Mouse (Mus musculus) CH12.LX (cell line): ENCODE data around the gene Smim13. TPM values are rescaled to one million over a fixed set of nuclear protein-coding genes. Genes with fewer than 3 reads are reported as not detected.

Source experiments
- DNase-seq: peaks from one replicate; pipeline ENCODE4 v3.0.0-alpha.2; 2013; ENCODE audit errors: extremely low read depth
- H3K27ac ChIP-seq: 2 replicates; pipeline ENCODE4 v1.5.1; 2012; ENCODE audit warnings: low read depth, mild to moderate bottlenecking, control low read depth, moderate library complexity; ENCODE audit not compliant: insufficient read depth
- H3K27me3 ChIP-seq: replicated peaks from 2 replicates; pipeline ENCODE3; 2012; ENCODE audit warnings: inconsistent platforms
- H3K36me3 ChIP-seq, 2 experiments: replicated peaks in 1 of 2; 2 replicates each; pipeline versions ENCODE3 to v1.6.1; 2012; ENCODE audit warnings: inconsistent platforms in 1 of 2, low read length in 1 of 2, mild to moderate bottlenecking in 1 of 2, mixed read lengths in 1 of 2, moderate library complexity in 1 of 2; ENCODE audit not compliant: control insufficient read depth in 1 of 2, insufficient read depth in 1 of 2
- H3K4me1 ChIP-seq, 2 experiments: 2 replicates each; pipeline ENCODE4 v1.6.1; 2012; ENCODE audit warnings: inconsistent platforms in 1 of 2, moderate library complexity in 1 of 2; ENCODE audit not compliant: insufficient read depth in 2 of 2, control insufficient read depth in 1 of 2
- H3K4me2 ChIP-seq: 2 replicates; pipeline ENCODE4 v1.6.1; 2012; ENCODE audit warnings: low read depth, mild to moderate bottlenecking, control low read depth; ENCODE audit not compliant: poor library complexity, insufficient read depth, severe bottlenecking
- H3K4me3 ChIP-seq, 3 experiments: fragments of 150-350 bp in 1 of 3; sonication (generic) in 1 of 3; replicated peaks in 1 of 3; 2 replicates each; pipeline versions ENCODE3 to v1.5.1; 2011 to 2012; ENCODE audit warnings: low read depth in 2 of 3, low read length in 2 of 3, mild to moderate bottlenecking in 2 of 3, moderate library complexity in 2 of 3, control low read depth in 1 of 3, improper control_type of control experiment in 1 of 3, inconsistent platforms in 1 of 3, mixed read lengths in 1 of 3; ENCODE audit not compliant: poor library complexity in 1 of 3
- H3K79me2 ChIP-seq: replicated peaks from 2 replicates; pipeline ENCODE4 v1.6.1; 2012; ENCODE audit warnings: mild to moderate bottlenecking, moderate library complexity; ENCODE audit not compliant: control insufficient read depth, poor library complexity, insufficient read depth, severe bottlenecking; ENCODE audit errors: extremely low read depth
- H3K9ac ChIP-seq: 2 replicates; pipeline ENCODE4 v1.6.1; 2012; ENCODE audit warnings: low read depth, mild to moderate bottlenecking, control low read depth, moderate library complexity; ENCODE audit not compliant: insufficient read depth
- H3K9me3 ChIP-seq: replicated peaks from 2 replicates; pipeline ENCODE3; 2012; ENCODE audit warnings: low read length, inconsistent platforms, mixed read lengths
- BHLHE40 ChIP-seq: IDR thresholded peaks from 2 replicates; pipeline ENCODE4 v1.6.1; 2011; ENCODE audit warnings: mild to moderate bottlenecking, low read depth, low read length, improper control_type of control experiment
- CHD1 ChIP-seq: IDR thresholded peaks from 2 replicates; pipeline ENCODE4 v1.6.1; 2012; ENCODE audit warnings: low read depth, low read length, improper control_type of control experiment, inconsistent platforms
- CTCF ChIP-seq, 2 experiments: IDR thresholded peaks in 1 of 2; conservative IDR thresholded peaks in 1 of 2; 2 replicates each; pipeline ENCODE4 v1.5.1; 2011 to 2012; ENCODE audit warnings: low read depth in 2 of 2, low read length in 2 of 2, improper control_type of control experiment in 1 of 2, inconsistent platforms in 1 of 2, mild to moderate bottlenecking in 1 of 2, moderate library complexity in 1 of 2
- E2F4 ChIP-seq: IDR thresholded peaks from 2 replicates; pipeline ENCODE4 v1.6.1; 2011; ENCODE audit warnings: low read depth, low read length, improper control_type of control experiment; ENCODE audit not compliant: insufficient replicate concordance
- EP300 ChIP-seq: IDR thresholded peaks from 2 replicates; pipeline ENCODE4 v1.6.1; 2011; ENCODE audit warnings: low read length, improper control_type of control experiment
- ETS1 ChIP-seq: conservative IDR thresholded peaks from 2 replicates; pipeline ENCODE4 v1.6.1; 2012; ENCODE audit warnings: low read depth, mild to moderate bottlenecking, inconsistent platforms, low read length, improper control_type of control experiment, moderate library complexity
- GABPA ChIP-seq: IDR thresholded peaks from 2 replicates; pipeline ENCODE4 v1.6.1; 2012; ENCODE audit warnings: low read depth, low read length, improper control_type of control experiment, inconsistent platforms; ENCODE audit not compliant: insufficient replicate concordance
- JUND ChIP-seq: conservative IDR thresholded peaks from 2 replicates; pipeline ENCODE4 v1.6.1; 2011; ENCODE audit warnings: low read depth, low read length, improper control_type of control experiment
- KAT2A ChIP-seq: IDR thresholded peaks from 2 replicates; pipeline ENCODE4 v1.6.1; 2012; ENCODE audit warnings: low read length, improper control_type of control experiment, inconsistent platforms; ENCODE audit not compliant: insufficient replicate concordance
- MAFK ChIP-seq: IDR thresholded peaks from 2 replicates; pipeline ENCODE4 v1.6.1; 2011; ENCODE audit warnings: low read length, improper control_type of control experiment; ENCODE audit not compliant: insufficient replicate concordance
- MAX ChIP-seq: IDR thresholded peaks from 2 replicates; pipeline ENCODE4 v1.6.1; 2011; ENCODE audit warnings: low read length, improper control_type of control experiment
- MAZ ChIP-seq: IDR thresholded peaks from 2 replicates; pipeline ENCODE4 v1.6.1; 2012; ENCODE audit warnings: low read depth, mild to moderate bottlenecking, inconsistent platforms, low read length, improper control_type of control experiment, moderate library complexity
- NELFE ChIP-seq: IDR thresholded peaks from 2 replicates; pipeline ENCODE4 v1.6.1; 2011; ENCODE audit warnings: low read depth, low read length, improper control_type of control experiment
- POLR2A ChIP-seq: IDR thresholded peaks from 2 replicates; pipeline ENCODE4 v1.6.1; 2011; ENCODE audit warnings: low read depth, mild to moderate bottlenecking, improper control_type of control experiment, low read length
- POLR2AphosphoS2 ChIP-seq: IDR thresholded peaks from 2 replicates; pipeline ENCODE4 v1.6.1; 2011; ENCODE audit warnings: low read depth, low read length, improper control_type of control experiment
- RAD21 ChIP-seq: IDR thresholded peaks from 2 replicates; pipeline ENCODE4 v1.6.1; 2011; ENCODE audit warnings: low read depth, mild to moderate bottlenecking, low read length, improper control_type of control experiment, moderate library complexity
- TBP ChIP-seq: conservative IDR thresholded peaks from 2 replicates; pipeline ENCODE4 v1.6.1; 2011; ENCODE audit warnings: low read depth, low read length, improper control_type of control experiment
- ZNF384 ChIP-seq: IDR thresholded peaks from 2 replicates; pipeline ENCODE4 v1.6.1; 2012; ENCODE audit warnings: low read depth, low read length, improper control_type of control experiment, inconsistent platforms
- dilution Hi-C: fragments of 300-500 bp; cut with MboI; formaldehyde crosslinking; loops from 2 replicates; pipeline ENCODE4 v1.14.3; 2020; ENCODE audit warnings: low sequenced_read_pairs; ENCODE audit not compliant: extremely low pct_unique_long_range_greater_than_20kb, extremely low pct_ligation_motif_present
- in situ Hi-C: fragments of 300-500 bp; cut with MboI; formaldehyde crosslinking; loops from 3 replicates; pipeline ENCODE4 v1.14.3; 2019; ENCODE audit warnings: low sequenced_read_pairs, low pct_ligation_motif_present, low pct_unique_long_range_greater_than_20kb, mixed read lengths
- polyA plus RNA-seq: library from polyadenylated mRNA; unstranded; fragments of >175 nt; gene quantifications from 2 replicates; pipeline ENCODE4 v1.2.1, GENCODE M21; 2012; ENCODE audit warnings: low read depth; ENCODE audit not compliant: insufficient read length
- total RNA-seq, 2 experiments: library from RNA; depleted of rRNA; stranded (reverse); fragments of 300-350 nt in 1 of 2; fragments of >200 nt in 1 of 2; gene quantifications; 2 replicates each; pipeline ENCODE4 v1.2.3; 2012 to 2014

The Smim13 gene
- total and polyA plus RNA-seq, 3 experiments: 4.4 to 13.4 (median 11.6) TPM

GRCm38 (mm10) chr13:41241557-41241956 is 8.1 kb upstream of the Smim13 start:
- no peak for DNase-seq
- no peaks in the 10 kb centered on the region for H3K36me3 ChIP-seq
- peaks cover 0 to 34% of the 10 kb centered on the region in 2 experiments; a peak in 2 of 4 replicates for H3K4me1 ChIP-seq
- no peaks in the 10 kb centered on the region for H3K79me2 ChIP-seq
- H3K9me3 ChIP-seq: peaks cover 5% of the 10 kb centered on the region
- no peak overlapping the region for H3K9ac ChIP-seq
- no peak overlapping the region for H3K4me3 ChIP-seq
- in situ Hi-C loops (loop anchor here (25.0 kb wide), 1 partner anchor 229 kb away; the partner anchor contains the start of genes Pak1ip1 and Tmem14c), dilution Hi-C loops (no loop called here)
- H3K27ac ChIP-seq: no peak overlapping the region
- H3K27me3 ChIP-seq: no peaks in the 10 kb centered on the region
- H3K4me2 ChIP-seq: 0 out of 2 replicates have a peak overlapping the region, but pooled peaks have one; percentile 14
- no peak for TF ChIP-seq MAX
- TF ChIP-seq POLR2AphosphoS2: no peak
- no peak for TF ChIP-seq POLR2A
- TF ChIP-seq GABPA: no peak
- TF ChIP-seq CTCF (conservative IDR thresholded peaks at IDR 0.05 in 1 of 2, IDR thresholded peaks at IDR 0.05 in 1 of 2; ENCODE audit: low read depth in 2 of 2, low read length in 2 of 2): no peak
- no peak for TF ChIP-seq CHD1

- Histone ChIP-seq H3K4me2 (no peak overlapping the region), H3K4me3 (no peak overlapping the region), H3K9ac (no peak overlapping the region), H3K79me2 (no peaks in the 10 kb centered on the region), H3K4me1 (peaks cover 0 to 34% of the 10 kb centered on the region in 2 experiments; a peak in 2 of 4 replicates), H3K27me3 (no peaks in the 10 kb centered on the region), H3K9me3 (peaks cover 5% of the 10 kb centered on the region), H3K27ac (no peak overlapping the region), H3K36me3 (no peaks in the 10 kb centered on the region)
- TF ChIP-seq MAZ: no peak
- in situ Hi-C loops: loop anchor here (25.0 kb wide), 1 partner anchor 232 kb away; the partner anchor contains the start of genes Pak1ip1 and Tmem14c
- DNase-seq: no peak
- dilution Hi-C loops: no loop called here
Measured at GRCm38 (mm10) chr13:41244306-41244830, 5.3 kb upstream of the Smim13 start.

DNA sequence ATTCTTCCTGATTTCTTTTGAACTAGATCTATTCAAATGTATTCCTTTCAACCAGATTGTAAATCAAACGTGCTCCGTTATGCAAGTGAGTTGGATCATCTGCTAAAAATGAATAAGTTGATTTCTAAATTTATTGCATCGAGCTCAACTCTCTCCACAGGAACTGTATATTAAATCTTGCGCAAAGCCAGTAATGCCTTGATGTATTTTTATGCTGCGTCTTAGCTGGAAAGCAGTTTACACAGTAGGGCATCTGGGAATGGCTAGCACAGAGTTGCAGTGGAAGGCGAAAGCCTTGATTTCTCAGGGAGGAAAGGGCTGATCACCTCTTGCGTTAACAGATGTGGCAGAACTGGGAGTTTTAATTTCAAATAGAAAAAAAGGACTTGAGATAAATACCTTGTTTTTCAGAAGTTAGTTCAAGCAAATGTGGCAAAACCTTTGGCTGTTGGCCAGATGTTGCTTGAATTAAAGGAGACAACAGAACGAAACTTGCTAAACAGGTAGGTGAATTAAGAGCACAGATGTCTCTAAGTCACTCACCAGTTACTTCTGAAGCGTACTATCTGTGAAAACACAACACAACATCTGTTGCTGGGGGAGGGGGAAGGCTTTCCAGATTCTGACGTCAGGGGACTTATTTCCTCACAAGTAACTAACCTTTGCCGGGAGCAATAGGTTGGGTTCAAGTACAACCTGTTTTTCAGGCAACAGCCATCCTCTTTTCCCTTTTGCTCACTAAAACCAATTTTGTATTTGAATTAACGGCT is 708 bp upstream of the Smim13 start:
- no peak overlapping the region for H3K27ac ChIP-seq
- peak overlapping the region; percentile 64 to 78 (median 68) for H3K4me3 ChIP-seq
- peaks cover 0 to 12% of the 10 kb centered on the region in 2 experiments for H3K36me3 ChIP-seq
- in situ Hi-C loops: loop anchor here (25.0 kb wide), 1 partner anchor 237 kb away; the partner anchor contains the start of genes Pak1ip1 and Tmem14c
- no peaks in the 10 kb centered on the region for H3K27me3 ChIP-seq
- H3K4me1 ChIP-seq: peaks cover 3 to 29% of the 10 kb centered on the region in 2 experiments; a peak in 3 of 4 replicates
- peak overlapping the region; percentile 55 for H3K9ac ChIP-seq
- TF ChIP-seq KAT2A (no peak), JUND (peak; percentile 48; the same call in 1 of the 2 replicates), MAZ (no peak), MAFK (no peak), E2F4 (no peak), EP300 (peak; percentile 51; the same call in 1 of the 2 replicates), RAD21 (no peak), ZNF384 (no peak), BHLHE40 (0 out of 2 replicates have a peak, but pooled peaks have one; percentile 30), TBP (no peak), NELFE (no peak; the same call in 1 of the 2 replicates), ETS1 (peak; percentile 36; the same call in 1 of the 2 replicates)
- H3K9me3 ChIP-seq: no peaks in the 10 kb centered on the region
- H3K79me2 ChIP-seq: no peaks in the 10 kb centered on the region; the same call in none of the 2 replicates
- peak overlapping the region; percentile 83 for H3K4me2 ChIP-seq
- dilution Hi-C loops: no loop called here
- DNase-seq: peak; percentile 79
